Mouse (Mus musculus): ENCODE data around the gene Aldh16a1.
"Not testable (repeated sequence)": the region's sequence is repeated elsewhere in the genome, so short reads cannot be mapped to it uniquely, and the experiment has no call there.

The Aldh16a1 gene

GRCm38 (mm10) chr7:45134544-45135026 lies 19.8 kb downstream of the Aldh16a1 start:
- in situ Hi-C loops (cut with MboI, MseI), result no loop called here

- in situ Hi-C loops (cut with MboI, MseI), result no loop called here
These were observed 20.8 kb downstream of the Aldh16a1 start for GRCm38 (mm10) chr7:45133446-45134159.

- in situ Hi-C loops (cut with MboI, MseI), result no loop called here
These were observed 22.5 kb downstream of the Aldh16a1 start for GRCm38 (mm10) chr7:45131850-45132249.

GRCm38 (mm10) chr7:45129776-45130512 lies 24.4 kb downstream of the Aldh16a1 start:
- in situ Hi-C loops (cut with MboI, MseI), result no loop called here

GRCm38 (mm10) chr7:45129318-45129717 lies 25.1 kb downstream of the Aldh16a1 start:
- in situ Hi-C loops (cut with MboI, MseI), result no loop called here

GRCm38 (mm10) chr7:45128624-45129246 lies 25.6 kb downstream of the Aldh16a1 start, which contains the start of gene Rpl13a:
Gene Rpl13a (minus strand): TSS chr7:45128761.
- in situ Hi-C loops (cut with MboI, MseI), result no loop called here

GRCm38 (mm10) chr7:45127700-45128224 lies 26.6 kb downstream of the Aldh16a1 start:
- in situ Hi-C loops (cut with MboI, MseI), result no loop called here

- in situ Hi-C loops (cut with MboI, MseI), result no loop called here
These were observed 27.3 kb downstream of the Aldh16a1 start for GRCm38 (mm10) chr7:45126844-45127699.

- in situ Hi-C loops (cut with MboI, MseI), result no loop called here
These were observed 28.1 kb downstream of the Aldh16a1 start for GRCm38 (mm10) chr7:45126147-45126843.

GRCm38 (mm10) chr7:45125649-45126048 lies 28.7 kb downstream of the Aldh16a1 start:
- in situ Hi-C loops (cut with MboI, MseI), result not testable (repeated sequence)

GRCm38 (mm10) chr7:45125144-45125600 lies 29.2 kb downstream of the Aldh16a1 start:
- in situ Hi-C loops (cut with MboI, MseI), result no loop called here

GRCm38 (mm10) chr7:45124224-45125143 lies 29.9 kb downstream of the Aldh16a1 start, which contains the start of gene Rps11:
Gene Rps11 (minus strand): TSS chr7:45124439.
- in situ Hi-C loops (cut with MboI, MseI), result loop anchor here (5.0 kb wide), 1 partner anchor 37 kb away; no protein-coding TSS in a partner anchor

GRCm38 (mm10) chr7:45123186-45123570 lies 31.2 kb downstream of the Aldh16a1 start:
- in situ Hi-C loops (cut with MboI, MseI), result loop anchor here (5.0 kb wide), 1 partner anchor 36 kb away; no protein-coding TSS in a partner anchor

- in situ Hi-C loops (cut with MboI, MseI), result loop anchor here (5.0 kb wide), 1 partner anchor 35 kb away; no protein-coding TSS in a partner anchor
These were observed 31.7 kb downstream of the Aldh16a1 start for GRCm38 (mm10) chr7:45122561-45123185.

GRCm38 (mm10) chr7:45121966-45122365 lies 32.4 kb downstream of the Aldh16a1 start:
- in situ Hi-C loops (cut with MboI, MseI), result loop anchor here (5.0 kb wide), 1 partner anchor 35 kb away; no protein-coding TSS in a partner anchor

GRCm38 (mm10) chr7:45121404-45121803 lies 33.0 kb downstream of the Aldh16a1 start:
- in situ Hi-C loops (cut with MboI, MseI), result loop anchor here (5.0 kb wide), 1 partner anchor 34 kb away; no protein-coding TSS in a partner anchor

- in situ Hi-C loops (cut with MboI, MseI), result loop anchor here (5.0 to 10.0 kb wide), 2 partner anchors 33 to 735 kb away; partner anchors contain the start of genes 1700008O03Rik and Syt3
These were observed 34.3 kb downstream of the Aldh16a1 start for GRCm38 (mm10) chr7:45119780-45120709.
